Mouse (Mus musculus): ENCODE measurements around the gene 1700016D06Rik. TPM values are rescaled to one million over a fixed set of nuclear protein-coding genes. Genes with fewer than 3 reads are reported as not detected.
A peak's percentile ranks its signal among the peaks of the same experiment; 100 is the strongest.

The 1700016D06Rik gene
- not detected for total RNA-seq (2021)
- long read RNA-seq, experiment 1, result 0 reads
- long read RNA-seq, experiment 2, result 0 reads

DNA sequence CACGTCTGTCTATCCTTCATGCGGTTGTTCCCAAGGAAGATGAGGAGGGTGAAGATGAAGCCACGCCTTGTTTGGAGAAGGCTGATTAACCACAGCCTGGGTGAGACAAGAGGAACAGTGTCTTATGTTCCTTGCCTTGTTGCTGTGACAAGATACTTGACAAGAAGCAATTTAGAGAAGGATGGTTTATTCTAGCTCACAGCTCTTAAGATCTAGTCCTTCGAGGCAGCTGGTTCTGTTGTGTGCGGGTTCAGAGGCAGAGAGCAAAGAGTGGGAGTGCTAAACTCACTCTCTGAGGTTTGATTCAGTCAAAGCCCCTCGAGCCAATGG, at the start of gene 1700016D06Rik:
Gene 1700016D06Rik, minus strand, starts transcription at position 31 of the 330 bp plus-strand sequence.
- TF ChIP-seq CTCF (conservative IDR thresholded peaks at IDR 0.05), result no peak
- Histone ChIP-seq H3K27ac (no peak within 1 kb of the TSS), H3K4me3 (peak within 1 kb of the TSS; percentile 24; the same call in 1 of the 2 replicates)
- DNase-seq (ENCODE audit: low spot score in 2 of 2), result no peak

- no peak for TF ChIP-seq CTCF (conservative IDR thresholded peaks at IDR 0.05)
- DNase-seq (ENCODE audit: low spot score in 2 of 2), result no peak
Observed at GRCm38 (mm10) chr8:11749472-11749871, 48.6 kb upstream of the 1700016D06Rik start.

GRCm38 (mm10) chr8:11746850-11747600, 46.2 kb upstream of the 1700016D06Rik start:
- TF ChIP-seq CTCF (conservative IDR thresholded peaks at IDR 0.05), result no peak
- DNase-seq (ENCODE audit: low spot score in 2 of 2), result no peak
- Histone ChIP-seq H3K4me3 (no peak overlapping the region), H3K27ac (no peak overlapping the region)

More at GRCm38 (mm10) chr8:11749472-11749871, 48.6 kb upstream of the 1700016D06Rik start:
- no peak overlapping the region for H3K4me3 ChIP-seq
- H3K27ac ChIP-seq, result no peak overlapping the region

DNA sequence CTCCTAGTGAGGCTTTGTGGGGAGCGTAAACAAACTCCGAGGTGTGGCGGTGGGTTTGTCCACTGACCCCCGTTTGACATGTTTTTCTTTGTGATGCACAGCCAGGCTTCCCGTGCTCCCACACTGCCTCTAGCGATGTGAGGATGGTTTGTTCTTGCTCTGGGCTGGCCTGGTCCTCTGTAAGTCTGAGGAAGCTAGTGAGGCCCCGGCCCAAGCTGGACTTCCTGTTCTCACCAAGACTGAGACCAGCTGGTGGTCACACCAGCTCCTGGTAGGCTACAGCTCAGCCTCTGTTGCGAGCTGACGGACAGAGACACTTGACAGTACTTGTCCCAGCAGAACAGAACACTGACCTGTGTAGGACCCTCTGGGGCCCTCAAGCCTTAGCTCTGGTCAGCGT, 42.7 kb upstream of the 1700016D06Rik start:
- no peak for DNase-seq (ENCODE audit: low spot score in 2 of 2)
- no peak for TF ChIP-seq CTCF (conservative IDR thresholded peaks at IDR 0.05)
- no peak overlapping the region for H3K27ac ChIP-seq
- H3K4me3 ChIP-seq, result no peak overlapping the region

GRCm38 (mm10) chr8:11740857-11741256, 40.0 kb upstream of the 1700016D06Rik start:
- TF ChIP-seq CTCF (conservative IDR thresholded peaks at IDR 0.05), result no peak
- Histone ChIP-seq H3K4me3 (no peak overlapping the region), H3K27ac (no peak overlapping the region)
- no peak for DNase-seq (ENCODE audit: low spot score in 2 of 2)

DNA sequence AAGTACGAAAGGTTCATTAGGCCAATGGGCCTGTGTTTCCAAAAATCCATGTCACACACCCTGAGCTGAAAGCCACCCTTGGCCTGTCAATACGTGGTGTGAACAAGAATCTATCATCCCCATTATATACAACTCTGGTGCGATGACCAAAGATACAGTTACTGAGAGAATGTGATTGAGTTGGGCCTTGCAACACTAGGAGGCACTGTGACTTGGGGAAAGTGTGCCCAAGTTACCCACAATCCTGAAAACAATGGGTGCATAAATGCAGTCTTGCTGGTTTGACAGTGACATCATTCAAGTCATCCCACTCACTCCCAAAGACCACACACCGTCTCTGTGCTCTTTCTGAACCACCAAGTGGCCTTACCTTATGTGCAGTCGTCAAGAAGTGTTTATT, 38.2 kb upstream of the 1700016D06Rik start:
- DNase-seq (ENCODE audit: low spot score in 2 of 2), result no peak
- no peak overlapping the region for H3K27ac ChIP-seq
- no peak overlapping the region for H3K4me3 ChIP-seq
- peak; percentile 51 for TF ChIP-seq CTCF (conservative IDR thresholded peaks at IDR 0.05)

- TF ChIP-seq CTCF (conservative IDR thresholded peaks at IDR 0.05), result no peak
- Histone ChIP-seq H3K4me3 (no peak overlapping the region), H3K27ac (no peak overlapping the region)
- no peak for DNase-seq (ENCODE audit: low spot score in 2 of 2)
Observed at GRCm38 (mm10) chr8:11737096-11737495, 36.2 kb upstream of the 1700016D06Rik start.

DNA sequence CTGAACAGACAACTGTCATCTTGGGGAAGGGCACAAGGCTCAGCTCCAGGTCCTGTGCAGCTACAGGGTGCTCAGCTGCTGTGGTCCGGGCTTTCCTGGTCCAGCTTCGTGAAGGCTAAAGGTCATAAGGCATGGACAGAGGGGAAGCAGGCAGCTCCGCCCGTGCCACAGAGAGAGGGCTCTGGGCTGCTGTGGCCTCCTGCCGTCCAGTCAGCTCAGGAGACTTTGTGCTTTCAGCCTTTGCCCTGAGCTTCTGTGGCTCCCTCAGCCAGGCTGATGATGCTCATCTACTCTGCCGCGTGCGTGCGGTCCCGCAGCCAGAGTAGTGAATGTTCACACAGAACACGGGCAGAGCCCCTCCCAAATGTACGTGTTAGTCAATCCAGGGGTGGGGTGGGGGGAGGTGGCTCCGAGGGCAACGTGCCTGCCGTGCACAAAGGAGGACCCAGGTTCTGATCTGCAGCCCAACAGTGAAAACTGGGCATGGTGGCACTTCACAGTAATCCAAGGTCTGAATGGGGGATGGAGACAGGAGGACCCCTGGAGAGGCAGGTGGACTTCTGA, 34.9 kb upstream of the 1700016D06Rik start:
- DNase-seq (ENCODE audit: low spot score in 2 of 2), result no peak
- TF ChIP-seq CTCF (conservative IDR thresholded peaks at IDR 0.05), result no peak
- Histone ChIP-seq H3K4me3 (no peak overlapping the region), H3K27ac (no peak overlapping the region)

DNA sequence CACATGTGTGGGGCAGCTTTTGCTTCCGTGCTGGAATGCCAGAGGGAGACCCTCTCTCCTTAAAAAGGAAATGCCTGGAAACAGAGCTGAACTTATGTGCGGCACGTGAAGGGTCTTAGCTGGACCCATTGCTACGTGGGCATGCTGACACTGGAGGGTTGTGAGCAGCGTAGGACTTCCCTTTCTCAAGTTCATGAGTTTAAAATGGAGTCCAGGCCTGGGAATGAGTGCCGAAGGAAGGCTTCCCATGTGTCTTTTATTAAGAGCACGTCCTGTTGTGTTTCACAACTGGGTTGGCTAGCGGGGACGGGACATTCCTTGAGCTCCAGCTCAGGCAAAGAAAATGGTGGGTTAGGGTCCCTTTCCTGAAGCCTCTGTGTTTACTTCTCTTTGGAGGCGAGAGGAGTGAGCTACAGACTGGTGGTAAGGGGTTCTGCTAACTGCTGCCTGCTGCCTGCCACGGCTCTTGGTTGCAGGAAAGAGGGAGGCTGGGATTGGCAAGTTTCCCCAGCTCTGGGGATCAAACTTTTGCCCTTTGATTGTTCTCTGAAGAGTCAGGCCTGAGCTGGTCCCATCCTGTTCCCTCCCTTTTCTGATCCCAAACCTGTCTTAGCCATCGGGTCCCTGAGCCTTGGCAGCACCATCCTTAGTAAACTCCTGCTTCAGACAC, 29.5 kb upstream of the 1700016D06Rik start:
- Histone ChIP-seq H3K27ac (no peak overlapping the region), H3K4me3 (peak overlapping the region; percentile 32)
- no peak for DNase-seq (ENCODE audit: low spot score in 2 of 2)
- TF ChIP-seq CTCF (conservative IDR thresholded peaks at IDR 0.05), result no peak

DNA sequence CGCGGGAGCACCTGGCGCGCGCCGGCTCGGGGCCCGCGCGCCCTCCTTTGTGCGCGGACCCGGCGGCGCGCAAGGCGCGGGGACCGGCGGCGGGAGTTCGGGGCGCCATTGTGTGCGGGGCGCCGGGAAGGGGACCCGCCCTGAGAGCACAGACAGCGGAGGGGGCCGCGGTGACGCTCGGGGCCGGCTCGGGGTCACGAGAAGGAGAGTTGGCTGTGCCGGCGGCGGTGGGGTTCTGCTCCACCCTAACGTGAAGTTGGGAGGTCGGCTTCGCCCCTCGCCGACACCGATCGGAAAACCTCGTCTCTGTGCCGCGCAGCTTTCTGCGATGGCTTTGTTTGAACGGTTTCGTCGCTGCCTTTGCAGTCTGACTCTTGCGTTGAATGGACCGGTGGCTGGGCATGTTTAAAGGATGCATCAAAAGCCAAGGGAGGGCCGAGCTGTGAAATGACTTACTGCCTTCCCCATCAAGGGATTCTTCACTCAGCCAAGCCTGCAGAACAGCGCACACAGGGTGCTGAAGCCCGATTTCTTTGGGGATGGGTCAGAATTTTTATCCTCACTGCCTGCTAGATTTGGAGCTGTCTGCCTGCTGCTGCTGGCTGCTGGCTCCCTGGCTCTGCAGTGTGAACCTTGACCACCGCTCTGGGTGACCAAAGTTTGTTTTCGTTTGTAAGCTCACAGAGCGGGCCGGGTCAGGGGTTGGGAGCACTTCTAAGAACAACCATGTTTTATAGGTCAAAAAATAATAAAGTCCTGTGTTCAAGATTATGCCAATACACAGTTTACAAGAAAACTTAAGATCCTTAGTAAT, 27.8 kb upstream of the 1700016D06Rik start:
- no peak for TF ChIP-seq CTCF (conservative IDR thresholded peaks at IDR 0.05)
- peak in 1 of 2 experiments; percentile 51 for DNase-seq (ENCODE audit: low spot score in 2 of 2)
- peak overlapping the region; percentile 75 for H3K4me3 ChIP-seq
- peak overlapping the region; percentile 97 for H3K27ac ChIP-seq

DNA sequence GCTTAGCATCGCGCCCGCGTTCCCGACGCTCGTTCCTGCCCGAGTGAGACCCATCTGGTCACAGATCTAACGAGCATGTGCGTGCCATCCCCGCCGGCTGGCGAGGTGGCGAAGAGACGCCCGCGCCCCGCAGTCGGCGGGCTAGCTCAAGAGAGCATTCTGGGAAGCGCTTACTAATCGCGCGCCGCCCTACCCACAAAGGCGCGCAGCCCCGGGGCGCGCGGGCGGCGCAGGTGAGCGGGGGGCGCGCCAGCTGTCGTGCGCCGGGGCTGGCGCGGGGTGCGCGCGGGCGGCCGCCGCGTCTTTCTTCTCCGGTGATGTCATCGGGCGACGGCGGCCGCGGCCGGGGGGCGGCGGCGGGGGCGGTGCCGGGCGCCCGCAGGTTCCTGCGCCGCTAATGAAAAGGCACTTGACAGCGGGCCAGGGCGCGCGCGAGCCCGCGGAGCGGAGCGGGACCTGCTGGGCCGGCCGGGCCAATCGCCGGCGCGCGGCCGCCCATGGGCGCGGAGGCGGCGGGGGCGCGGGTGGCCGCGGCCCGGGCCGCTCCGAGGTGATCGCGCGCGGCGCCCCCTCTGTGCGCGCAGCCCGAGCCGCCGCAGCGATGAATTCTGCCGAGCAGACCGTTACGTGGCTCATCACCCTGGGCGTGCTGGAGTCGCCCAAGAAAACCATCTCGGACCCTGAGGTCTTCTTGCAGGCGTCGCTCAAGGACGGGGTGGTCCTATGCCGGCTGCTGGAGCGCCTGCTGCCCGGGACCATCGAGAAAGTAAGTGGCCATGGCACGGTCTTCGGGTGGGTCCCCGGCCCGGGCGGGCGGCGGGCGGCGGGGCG, 27.0 kb upstream of the 1700016D06Rik start, which contains the start of gene Arhgef7:
Gene Arhgef7, plus strand, starts transcription at position 71 of the 831 bp plus-strand sequence.
- H3K27ac ChIP-seq, result peak within 1 kb of the TSS; percentile 97
- DNase-seq (ENCODE audit: low spot score in 2 of 2), result peak; percentile 83 to 86
- TF ChIP-seq CTCF (conservative IDR thresholded peaks at IDR 0.05), result no peak
- peak within 1 kb of the TSS; percentile 75 for H3K4me3 ChIP-seq

DNA sequence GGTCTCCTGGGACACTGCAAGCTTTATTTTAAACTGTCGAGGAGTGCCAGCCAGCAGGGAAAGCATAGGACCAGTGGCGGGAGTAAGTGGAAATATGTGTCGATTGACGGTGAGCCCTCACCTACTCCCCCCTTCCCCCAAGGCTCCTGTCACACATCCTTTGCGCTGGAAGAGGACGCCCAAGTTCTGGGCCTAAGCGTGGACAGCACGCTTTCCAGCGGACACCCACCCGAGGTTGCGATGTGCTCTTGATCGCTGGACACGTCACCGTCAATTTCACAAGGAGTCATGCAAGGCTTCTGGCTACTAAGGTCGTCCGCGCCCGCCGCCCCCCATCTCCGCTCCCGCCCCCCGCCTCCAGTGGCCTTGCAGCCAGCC, 26.4 kb upstream of the 1700016D06Rik start:
- peak overlapping the region; percentile 97 for H3K27ac ChIP-seq
- DNase-seq (ENCODE audit: low spot score in 2 of 2), result no peak
- TF ChIP-seq CTCF (conservative IDR thresholded peaks at IDR 0.05), result no peak

More for the DNA sequence above, 26.4 kb upstream of the 1700016D06Rik start:
- H3K4me3 ChIP-seq, result peak overlapping the region; percentile 75

Measured in layer of hippocampus, adult 2 months (tissue).